Mouse (Mus musculus): ENCODE measurements around the gene Acy3. TPM values are rescaled to one million over a fixed set of nuclear protein-coding genes. Genes with fewer than 3 reads are reported as not detected.
"Not testable (repeated sequence)": the region's sequence is repeated elsewhere in the genome, so short reads cannot be mapped to it uniquely, and the experiment has no call there.

Gene Acy3
- polyA plus RNA-seq, 1 experiment from 2014 or later: 3.4 TPM

DNA sequence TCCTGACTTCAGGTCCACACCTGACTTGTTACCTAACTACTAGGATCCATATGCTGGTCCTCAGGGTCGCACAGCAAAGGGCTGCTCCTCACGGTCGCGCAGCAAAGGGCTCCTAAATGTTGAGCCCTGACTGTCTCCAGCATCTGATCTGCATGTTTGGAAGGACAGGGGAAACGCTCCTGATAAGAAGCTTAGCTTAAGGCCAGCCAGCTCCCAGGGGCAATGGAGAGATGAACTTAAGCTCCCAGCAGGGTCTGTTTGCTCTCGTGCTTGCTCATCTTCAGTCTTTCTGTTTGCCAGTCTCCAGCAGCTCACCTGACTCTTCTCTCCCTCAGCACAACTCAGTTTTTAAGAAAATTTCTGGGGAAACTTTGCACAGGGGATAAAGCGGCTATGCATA is 46.3 kb downstream of the Acy3 start:
- Histone ChIP-seq H3K9me3 (no peaks in the 10 kb centered on the region), H3K27ac (no peak overlapping the region), H3K36me3 (peaks cover 7% of the 10 kb centered on the region; the same call in 1 of the 2 replicates), H3K4me3 (no peak overlapping the region), H3K4me2 (replicated peaks) (no peak overlapping the region), H3K27me3 (no peaks in the 10 kb centered on the region), H3K9ac (no peak overlapping the region), H3K4me1 (0 out of 2 replicates have a peak, but pooled peaks cover 5% of the 10 kb centered on the region)
- 63% methylated on average over 7 of the region's 7 CpGs for WGBS
- ATAC-seq (ENCODE audit: insufficient number of reproducible peaks, insufficient read depth, low FRiP score, low TSS enrichment): no peak

DNA sequence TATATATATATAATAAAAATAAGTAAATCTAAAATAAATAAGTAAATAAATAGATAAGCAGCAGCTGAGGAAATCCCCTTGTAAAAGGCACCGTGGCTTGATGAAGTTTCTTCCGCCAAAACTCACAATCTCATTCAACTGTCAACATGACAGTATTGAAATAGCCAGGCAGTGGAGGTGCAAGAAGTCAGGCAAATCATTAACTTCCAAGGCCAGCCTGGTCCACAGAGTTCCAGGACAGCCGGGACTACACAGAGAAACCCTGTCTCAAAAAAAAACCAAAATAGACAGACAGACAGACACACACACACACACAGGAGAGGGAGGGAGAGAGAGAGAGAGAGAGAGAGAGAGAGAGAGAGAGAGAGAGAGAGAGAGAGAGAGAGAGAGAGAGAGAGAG is 46.9 kb downstream of the Acy3 start:
- H3K36me3 ChIP-seq: peaks cover 7% of the 10 kb centered on the region; the same call in 1 of the 2 replicates
- H3K9me3 ChIP-seq: no peaks in the 10 kb centered on the region
- no peak overlapping the region for H3K4me2 ChIP-seq (replicated peaks)
- H3K27ac ChIP-seq: no peak overlapping the region
- no peak overlapping the region for H3K4me3 ChIP-seq
- 81% methylated on average over 3 of the region's 3 CpGs for WGBS
- H3K27me3 ChIP-seq: no peaks in the 10 kb centered on the region
- ATAC-seq (ENCODE audit: insufficient number of reproducible peaks, insufficient read depth, low FRiP score, low TSS enrichment): no peak
- H3K9ac ChIP-seq: no peak overlapping the region
- H3K4me1 ChIP-seq: 0 out of 2 replicates have a peak, but pooled peaks cover 5% of the 10 kb centered on the region

- Histone ChIP-seq H3K27ac (no peak overlapping the region), H3K4me2 (replicated peaks) (no peak overlapping the region), H3K36me3 (peaks cover 7% of the 10 kb centered on the region; the same call in 1 of the 2 replicates), H3K27me3 (no peaks in the 10 kb centered on the region), H3K4me3 (no peak overlapping the region), H3K9ac (no peak overlapping the region), H3K9me3 (no peaks in the 10 kb centered on the region), H3K4me1 (0 out of 2 replicates have a peak, but pooled peaks cover 5% of the 10 kb centered on the region)
- 65% methylated on average over 5 of the region's 5 CpGs for whole genome bisulfite sequencing
- ATAC-seq (ENCODE audit: insufficient number of reproducible peaks, insufficient read depth, low FRiP score, low TSS enrichment): no peak
Observed at GRCm38 (mm10) chr19:4033742-4034141, 47.4 kb downstream of the Acy3 start.

GRCm38 (mm10) chr19:4036327-4037045 is 50.1 kb downstream of the Acy3 start:
- Histone ChIP-seq H3K27ac (no peak overlapping the region), H3K9ac (no peak overlapping the region), H3K4me2 (replicated peaks) (peak overlapping the region; percentile 25; the same call in 1 of the 2 replicates), H3K36me3 (peaks cover 7% of the 10 kb centered on the region; the same call in 1 of the 2 replicates), H3K9me3 (no peaks in the 10 kb centered on the region), H3K27me3 (no peaks in the 10 kb centered on the region), H3K4me3 (no peak overlapping the region), H3K4me1 (0 out of 2 replicates have a peak, but pooled peaks cover 5% of the 10 kb centered on the region)
- whole genome bisulfite sequencing: 75% methylated on average over 12 of the region's 12 CpGs
- no peak for ATAC-seq (ENCODE audit: insufficient number of reproducible peaks, insufficient read depth, low FRiP score, low TSS enrichment)

DNA sequence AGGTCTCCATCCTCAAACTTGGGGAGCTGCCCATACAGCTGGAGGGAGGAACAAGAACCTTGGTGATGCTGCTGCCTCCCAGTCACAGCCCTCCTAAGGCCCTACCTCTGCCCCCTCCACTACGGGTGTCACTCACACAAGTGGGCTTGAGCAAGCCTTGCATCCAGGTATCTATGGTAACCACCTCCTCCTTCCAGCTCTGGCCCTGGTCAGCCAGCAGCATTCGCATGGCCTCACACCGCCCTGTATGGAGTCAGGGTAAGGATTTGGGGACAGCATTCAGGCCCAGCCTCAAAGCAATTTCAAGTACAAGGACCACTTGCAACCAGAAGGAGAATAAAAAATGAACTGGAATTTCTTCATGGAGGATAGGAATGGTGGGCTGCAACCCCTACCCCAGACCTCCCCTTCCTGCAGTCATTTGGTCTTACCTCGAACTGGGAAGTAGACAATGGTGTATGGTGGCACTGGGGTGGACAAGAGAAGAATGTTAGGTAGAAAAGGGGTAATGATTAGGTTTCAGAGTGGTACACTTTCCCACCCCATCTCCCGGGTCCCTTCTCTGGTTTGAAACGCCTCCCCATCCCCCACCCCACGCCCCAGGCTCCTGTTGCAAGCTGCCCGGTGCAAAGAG is 50.9 kb downstream of the Acy3 start:
- H3K36me3 ChIP-seq, H3K4me1 ChIP-seq, H3K9me3 ChIP-seq, H3K27me3 ChIP-seq: not testable (repeated sequence)
- peak overlapping the region; percentile 71 for H3K4me2 ChIP-seq (replicated peaks)
- WGBS: 25% methylated on average over 8 of the region's 8 CpGs
- ATAC-seq (ENCODE audit: insufficient number of reproducible peaks, insufficient read depth, low FRiP score, low TSS enrichment): 0 out of 2 replicates have a peak, but pooled peaks have one; percentile 23
- H3K27ac ChIP-seq: peak overlapping the region; percentile 83
- peak overlapping the region; percentile 84 for H3K9ac ChIP-seq
- H3K4me3 ChIP-seq: peak overlapping the region; percentile 61

DNA sequence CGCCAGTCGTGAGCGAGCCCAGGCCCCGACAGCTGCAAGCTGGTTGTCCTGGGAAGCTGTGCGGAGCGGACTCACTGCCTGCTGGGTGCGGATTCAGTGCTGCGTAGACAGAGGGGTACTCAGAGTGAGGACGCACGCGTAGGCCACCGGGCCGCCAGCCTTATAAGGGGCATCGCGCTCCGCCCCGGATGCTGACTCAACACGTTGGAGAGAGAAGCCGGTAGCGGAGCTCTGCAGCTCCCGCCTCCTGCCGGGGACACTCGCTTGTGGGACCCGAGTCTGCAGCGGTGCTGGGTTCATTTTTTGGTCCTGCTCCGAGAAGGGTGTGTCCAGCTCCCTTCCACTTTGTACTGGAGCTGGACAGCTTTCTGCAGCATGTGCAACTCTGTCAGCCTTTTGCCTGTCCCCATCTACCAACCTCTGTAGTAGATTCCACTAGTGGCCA is 51.4 kb downstream of the Acy3 start, which contains the start of gene Gstp1:
Gstp1 (minus strand) TSS at position 198 of the 445 bp plus-strand sequence.
- Histone ChIP-seq H3K36me3 (peaks cover 7% of the 10 kb centered on the region; the same call in 1 of the 2 replicates), H3K9me3 (no peaks in the 10 kb centered on the region), H3K4me1 (0 out of 2 replicates have a peak, but pooled peaks cover 5% of the 10 kb centered on the region), H3K4me2 (replicated peaks) (peak within 1 kb of the TSS; percentile 71), H3K4me3 (peak within 1 kb of the TSS; percentile 61), H3K27ac (peak within 1 kb of the TSS; percentile 83), H3K9ac (peak within 1 kb of the TSS; percentile 84), H3K27me3 (no peaks in the 10 kb centered on the region)
- ATAC-seq (ENCODE audit: insufficient number of reproducible peaks, insufficient read depth, low FRiP score, low TSS enrichment): peak; percentile 80
- WGBS: under 1% methylated on average over 26 of the region's 26 CpGs

Other genes starting within 250 kb of the Acy3 start
- 42.2 TPM in 2 replicates for gene Kmt5b, start 219.1 kb upstream of the Acy3 start, polyA plus RNA-seq (2016; fragmentation: Nextera tagmentation; extraction: Ambion mirVana)
- gene Chka, start 134.8 kb upstream of the Acy3 start, polyA plus RNA-seq (2016; fragmentation: Nextera tagmentation; extraction: Ambion mirVana): 64.2 and 68.9 TPM in 2 replicates
- 46.4 and 53.6 TPM in 2 replicates for gene Tcirg1, start 79.4 kb upstream of the Acy3 start, polyA plus RNA-seq (2016; fragmentation: Nextera tagmentation; extraction: Ambion mirVana)
- 245 and 268 TPM in 2 replicates for gene Ndufs8, start 73.8 kb upstream of the Acy3 start, polyA plus RNA-seq (2016; fragmentation: Nextera tagmentation; extraction: Ambion mirVana)
- gene Aldh3b1, start 56.8 kb upstream of the Acy3 start, polyA plus RNA-seq (2016; fragmentation: Nextera tagmentation; extraction: Ambion mirVana): 0.91 and 1.1 TPM in 2 replicates
- 12.5 and 12.7 TPM in 2 replicates for gene Unc93b1, start 51.4 kb upstream of the Acy3 start, polyA plus RNA-seq (2016; fragmentation: Nextera tagmentation; extraction: Ambion mirVana)
- not detected in 2 replicates for gene Aldh3b3, start 27.9 kb upstream of the Acy3 start, polyA plus RNA-seq (2016; fragmentation: Nextera tagmentation; extraction: Ambion mirVana)
- 2.0 and 2.8 TPM in 2 replicates for gene Aldh3b2, start 14.2 kb upstream of the Acy3 start, polyA plus RNA-seq (2016; fragmentation: Nextera tagmentation; extraction: Ambion mirVana)
- gene Tbx10, start 6.2 kb downstream of the Acy3 start, polyA plus RNA-seq (2016; fragmentation: Nextera tagmentation; extraction: Ambion mirVana): not detected in 2 replicates
- gene Nudt8, start 14.0 kb downstream of the Acy3 start, polyA plus RNA-seq (2016; fragmentation: Nextera tagmentation; extraction: Ambion mirVana): 30.0 and 33.2 TPM in 2 replicates
- gene Gm49405, start 14.1 kb downstream of the Acy3 start, polyA plus RNA-seq (2016; fragmentation: Nextera tagmentation; extraction: Ambion mirVana): 4.0 and 5.6 TPM in 2 replicates
- 6.5 and 6.9 TPM in 2 replicates for gene Doc2g, start 16.7 kb downstream of the Acy3 start, polyA plus RNA-seq (2016; fragmentation: Nextera tagmentation; extraction: Ambion mirVana)
- gene Ndufv1, start 26.2 kb downstream of the Acy3 start, polyA plus RNA-seq (2016; fragmentation: Nextera tagmentation; extraction: Ambion mirVana): 188 and 201 TPM in 2 replicates
- 540 and 544 TPM in 2 replicates for gene Gstp1, start 51.4 kb downstream of the Acy3 start, polyA plus RNA-seq (2016; fragmentation: Nextera tagmentation; extraction: Ambion mirVana)
- 2.8 and 11.5 TPM in 2 replicates for gene Gstp2, start 59.5 kb downstream of the Acy3 start, polyA plus RNA-seq (2016; fragmentation: Nextera tagmentation; extraction: Ambion mirVana)
- not detected in 2 replicates for gene Gstp3, start 73.0 kb downstream of the Acy3 start, polyA plus RNA-seq (2016; fragmentation: Nextera tagmentation; extraction: Ambion mirVana)
- 0.22 TPM in 1 of 2 replicates, not detected in the other for gene Cabp2, start 95.0 kb downstream of the Acy3 start, polyA plus RNA-seq (2016; fragmentation: Nextera tagmentation; extraction: Ambion mirVana)
- gene Cdk2ap2, start 110.6 kb downstream of the Acy3 start, polyA plus RNA-seq (2016; fragmentation: Nextera tagmentation; extraction: Ambion mirVana): 55.6 and 55.7 TPM in 2 replicates
- gene Pitpnm1, start 113.4 kb downstream of the Acy3 start, polyA plus RNA-seq (2016; fragmentation: Nextera tagmentation; extraction: Ambion mirVana): 8.9 and 10.9 TPM in 2 replicates
- 85.2 and 90.8 TPM in 2 replicates for gene Aip, start 139.3 kb downstream of the Acy3 start, polyA plus RNA-seq (2016; fragmentation: Nextera tagmentation; extraction: Ambion mirVana)
- gene Gpr152, start 153.2 kb downstream of the Acy3 start, polyA plus RNA-seq (2016; fragmentation: Nextera tagmentation; extraction: Ambion mirVana): not detected in 2 replicates
- gene Cabp4, start 157.5 kb downstream of the Acy3 start, polyA plus RNA-seq (2016; fragmentation: Nextera tagmentation; extraction: Ambion mirVana): not detected in 2 replicates
- gene Coro1b, start 162.0 kb downstream of the Acy3 start, polyA plus RNA-seq (2016; fragmentation: Nextera tagmentation; extraction: Ambion mirVana): 128 and 135 TPM in 2 replicates
- 0.89 and 2.1 TPM in 2 replicates for gene Ptprcap, start 167.0 kb downstream of the Acy3 start, polyA plus RNA-seq (2016; fragmentation: Nextera tagmentation; extraction: Ambion mirVana)
- gene Rps6kb2, start 176.8 kb downstream of the Acy3 start, polyA plus RNA-seq (2016; fragmentation: Nextera tagmentation; extraction: Ambion mirVana): 59.7 and 71.7 TPM in 2 replicates
- 2.6 and 3.7 TPM in 2 replicates for gene Carns1, start 188.9 kb downstream of the Acy3 start, polyA plus RNA-seq (2016; fragmentation: Nextera tagmentation; extraction: Ambion mirVana)
- 1.2 and 1.9 TPM in 2 replicates for gene Tbc1d10c, start 204.7 kb downstream of the Acy3 start, polyA plus RNA-seq (2016; fragmentation: Nextera tagmentation; extraction: Ambion mirVana)
- 782 and 783 TPM in 2 replicates for gene Ppp1ca, start 205.5 kb downstream of the Acy3 start, polyA plus RNA-seq (2016; fragmentation: Nextera tagmentation; extraction: Ambion mirVana)
- 42.7 and 45.2 TPM in 2 replicates for gene Rad9a, start 215.1 kb downstream of the Acy3 start, polyA plus RNA-seq (2016; fragmentation: Nextera tagmentation; extraction: Ambion mirVana)
- gene Clcf1, start 227.7 kb downstream of the Acy3 start, polyA plus RNA-seq (2016; fragmentation: Nextera tagmentation; extraction: Ambion mirVana): 8.5 and 9.7 TPM in 2 replicates
- gene AC109138.7, start 227.8 kb downstream of the Acy3 start, polyA plus RNA-seq (2016; fragmentation: Nextera tagmentation; extraction: Ambion mirVana): not detected in 2 replicates
- gene Pold4, start 245.3 kb downstream of the Acy3 start, polyA plus RNA-seq (2016; fragmentation: Nextera tagmentation; extraction: Ambion mirVana): 14.9 and 21.6 TPM in 2 replicates

Measured in embryonic facial prominence, embryonic 12.5 days (tissue).